Mouse (Mus musculus) adrenal gland, postnatal 36 days (tissue): Measurements from ENCODE around the gene Mapk8ip3. TPM values are rescaled to one million over a fixed set of nuclear protein-coding genes. Genes with fewer than 3 reads are reported as not detected.

Experiments
- DNase-seq, 2 experiments: peaks; one replicate each; pipeline ENCODE4 v3.0.0; 2021; ENCODE audit warnings: mixed read lengths in 1 of 2
- total RNA-seq, 2 experiments: library from RNA; stranded (reverse); gene quantifications; 2 replicates each; pipeline ENCODE4 v1.2.3; 2021

The Mapk8ip3 gene
- total RNA-seq, 2 experiments from 2014 or later = 82.1 to 126 TPM

GRCm38 (mm10) chr17:24849733-24850064 lies 87.1 kb downstream of the Mapk8ip3 start:
- no peak for DNase-seq

GRCm38 (mm10) chr17:24848600-24849031 lies 88.2 kb downstream of the Mapk8ip3 start:
- no peak for DNase-seq

- DNase-seq = no peak
Measured at GRCm38 (mm10) chr17:24847386-24847785, 89.4 kb downstream of the Mapk8ip3 start.

GRCm38 (mm10) chr17:24844525-24844924 lies 92.3 kb downstream of the Mapk8ip3 start:
- no peak for DNase-seq

- DNase-seq = peak in 1 of 2 experiments; percentile 15
Measured at GRCm38 (mm10) chr17:24842631-24843030, 94.1 kb downstream of the Mapk8ip3 start.

Other genes starting within 250 kb of the Mapk8ip3 start
- gene Syngr3, start 247.0 kb downstream of the Mapk8ip3 start, total RNA-seq = 1 to 10 TPM; 1.7 to 2.0 TPM
- gene Gfer, start 240.8 kb downstream of the Mapk8ip3 start, total RNA-seq = 10 to 100 TPM; 34.5 to 42.0 TPM
- gene Noxo1, start 240.7 kb downstream of the Mapk8ip3 start, total RNA-seq = 1 to 10 TPM; 4.5 to 6.1 TPM
- gene Tbl3, start 229.3 kb downstream of the Mapk8ip3 start, total RNA-seq = 10 to 100 TPM; 36.0 to 38.5 TPM
- not detected for gene Rnf151, start 218.9 kb downstream of the Mapk8ip3 start, total RNA-seq
- gene Rps2, start 218.9 kb downstream of the Mapk8ip3 start, total RNA-seq = 100 to 1,000 TPM; 720 to 747 TPM
- 100 to 1,000 TPM; 239 to 246 TPM for gene Ndufb10, start 212.5 kb downstream of the Mapk8ip3 start, total RNA-seq
- under 1 TPM in 1 of 2 experiments, not detected in 1; 0.40 TPM for gene Rpl3l, start 209.2 kb downstream of the Mapk8ip3 start, total RNA-seq
- 10 to 100 TPM; 84.2 to 86.1 TPM for gene Msrb1, start 200.3 kb downstream of the Mapk8ip3 start, total RNA-seq
- 1 to 10 TPM; 1.8 to 2.2 TPM for gene Hs3st6, start 184.0 kb downstream of the Mapk8ip3 start, total RNA-seq
- gene Meiob, start 132.7 kb downstream of the Mapk8ip3 start, total RNA-seq = 1 to 10 TPM; 1.0 to 1.1 TPM
- gene Hagh, start 96.8 kb downstream of the Mapk8ip3 start, total RNA-seq = 100 to 1,000 TPM in 1 of 2 experiments, 10 to 100 TPM in 1; 97.1 to 102 TPM
- gene Fahd1, start 86.6 kb downstream of the Mapk8ip3 start, total RNA-seq = 10 to 100 TPM; 22.7 to 39.8 TPM
- 1 to 10 TPM; 4.1 to 4.3 TPM for gene Igfals, start 71.0 kb downstream of the Mapk8ip3 start, total RNA-seq
- gene Nubp2, start 50.6 kb downstream of the Mapk8ip3 start, total RNA-seq = 10 to 100 TPM; 47.7 to 57.9 TPM
- gene Spsb3, start 50.3 kb downstream of the Mapk8ip3 start, total RNA-seq = 10 to 100 TPM; 31.2 to 34.7 TPM
- 10 to 100 TPM; 41.0 to 42.3 TPM for gene Eme2, start 41.9 kb downstream of the Mapk8ip3 start, total RNA-seq
- 100 to 1,000 TPM; 109 to 177 TPM for gene Mrps34, start 41.9 kb downstream of the Mapk8ip3 start, total RNA-seq
- 100 to 1,000 TPM in 1 of 2 experiments, 10 to 100 TPM in 1; 51.3 to 113 TPM for gene Nme3, start 40.5 kb downstream of the Mapk8ip3 start, total RNA-seq
- 10 to 100 TPM; 25.1 to 26.4 TPM for gene Jpt2, start 23.7 kb upstream of the Mapk8ip3 start, total RNA-seq
- 10 to 100 TPM; 18.8 to 21.5 TPM for gene Cramp1l, start 78.8 kb upstream of the Mapk8ip3 start, total RNA-seq
- 10 to 100 TPM; 18.9 to 32.1 TPM for gene Ift140, start 79.1 kb upstream of the Mapk8ip3 start, total RNA-seq
- 10 to 100 TPM; 31.4 to 39.7 TPM for gene Tmem204, start 146.6 kb upstream of the Mapk8ip3 start, total RNA-seq
- 10 to 100 TPM; 19.7 to 22.4 TPM for gene Telo2, start 179.0 kb upstream of the Mapk8ip3 start, total RNA-seq
- gene Ptx4, start 183.8 kb upstream of the Mapk8ip3 start, total RNA-seq = not detected
- 10 to 100 TPM; 42.0 to 43.8 TPM for gene Clcn7, start 196.4 kb upstream of the Mapk8ip3 start, total RNA-seq
- not detected for gene Ccdc154, start 225.5 kb upstream of the Mapk8ip3 start, total RNA-seq
- gene Gm38655, start 238.5 kb upstream of the Mapk8ip3 start, total RNA-seq = under 1 TPM in 1 of 2 experiments, not detected in 1; 0.43 TPM
- 10 to 100 TPM; 18.7 to 20.7 TPM for gene BC003965, start 247.6 kb upstream of the Mapk8ip3 start, total RNA-seq